Mouse (Mus musculus): ENCODE measurements at regions not wholly inside any gene's neighbourhood (a gene's known extent, or its start where the extent isn't known, plus 50 kb on each side); places are given as distances from the start of the nearest gene placed in this dataset.

GRCm38 (mm10) chr3:38697349-38697748 lies 189.4 kb upstream of the Fat4 start:
- DNase-seq (ENCODE audit: low spot score): no peak

GRCm38 (mm10) chr3:38695836-38696235 lies 190.9 kb upstream of the Fat4 start:
- no peak for DNase-seq (ENCODE audit: low spot score)

- no peak for DNase-seq (ENCODE audit: low spot score)
Measured at GRCm38 (mm10) chr3:38692768-38693167, 194.0 kb upstream of the Fat4 start.

DNA sequence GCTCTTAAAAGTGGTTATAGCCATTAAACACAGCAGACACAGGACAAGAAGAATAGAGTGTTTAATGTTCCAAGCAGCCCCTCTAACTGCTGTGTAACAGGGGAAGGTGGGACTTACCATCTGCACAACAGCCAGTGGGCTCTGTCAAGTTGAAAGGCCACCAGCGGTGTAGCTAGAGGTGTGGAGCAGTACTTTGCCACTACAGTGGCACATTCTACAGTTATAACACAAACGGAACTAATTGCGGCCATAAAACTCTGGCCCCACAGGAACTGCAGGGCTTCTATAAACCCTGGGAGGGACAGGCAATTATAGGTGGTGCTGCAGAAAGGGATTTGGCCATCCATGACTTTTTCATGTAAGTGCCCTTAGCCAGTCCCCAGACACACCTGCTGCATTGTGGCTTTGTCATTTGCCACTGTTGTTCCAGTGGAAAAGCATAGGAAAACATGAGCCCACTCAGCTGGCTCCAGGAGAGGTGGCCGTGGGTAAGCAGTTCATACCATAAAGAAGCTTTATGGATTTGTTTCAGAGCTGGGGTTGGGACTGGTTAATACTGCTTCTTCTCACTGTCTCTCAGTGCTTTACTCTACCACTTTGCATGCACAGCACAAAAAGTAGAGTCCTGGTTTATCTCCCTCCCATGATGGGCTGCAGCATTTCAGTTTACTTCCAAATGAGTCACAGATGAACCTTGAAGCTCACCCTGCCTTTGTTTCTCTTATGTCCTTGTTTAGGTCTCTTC lies 199.8 kb upstream of the Ankrd50 start:
- DNase-seq (ENCODE audit: low spot score): no peak

DNA sequence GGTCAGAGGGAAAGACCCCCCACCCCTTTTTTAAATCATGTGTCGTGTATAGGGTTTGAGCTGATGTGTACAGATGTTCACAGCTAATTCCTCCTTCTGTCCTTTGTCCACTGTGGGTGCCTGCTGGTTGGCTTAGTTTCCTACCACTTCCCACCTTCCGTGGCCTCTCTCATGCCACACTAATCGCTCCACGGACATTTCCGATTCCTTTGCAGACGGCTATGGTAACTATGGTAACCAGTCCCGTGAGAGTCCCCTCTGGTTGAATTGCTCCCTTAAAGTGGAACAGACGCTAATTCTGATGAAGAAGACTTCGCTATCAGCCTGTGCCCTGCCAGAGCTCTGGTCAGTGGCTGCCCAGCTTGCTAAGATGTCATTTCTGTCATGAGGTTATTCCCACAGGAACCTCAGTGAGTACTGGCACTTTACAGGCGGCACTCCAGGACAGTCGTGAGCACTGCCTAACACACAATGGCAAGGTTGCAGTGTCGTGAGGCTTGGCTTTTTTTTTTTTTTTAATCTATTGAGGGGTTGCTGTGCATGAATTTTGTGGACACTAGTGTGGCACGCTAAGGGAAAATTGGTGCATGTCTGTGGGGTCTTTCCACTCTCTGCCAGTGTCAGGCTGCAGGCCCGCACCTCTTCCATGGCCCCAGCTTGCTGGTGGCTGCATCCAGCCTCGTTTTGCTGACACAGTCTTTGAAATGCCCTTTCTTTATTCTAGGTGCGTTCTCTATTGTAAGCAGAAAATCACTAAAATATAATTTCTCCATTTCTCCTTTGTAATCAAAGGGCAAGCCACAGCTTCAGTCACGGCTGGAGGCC lies 179.2 kb upstream of the Ankrd50 start:
- DNase-seq (ENCODE audit: low spot score): no peak

DNA sequence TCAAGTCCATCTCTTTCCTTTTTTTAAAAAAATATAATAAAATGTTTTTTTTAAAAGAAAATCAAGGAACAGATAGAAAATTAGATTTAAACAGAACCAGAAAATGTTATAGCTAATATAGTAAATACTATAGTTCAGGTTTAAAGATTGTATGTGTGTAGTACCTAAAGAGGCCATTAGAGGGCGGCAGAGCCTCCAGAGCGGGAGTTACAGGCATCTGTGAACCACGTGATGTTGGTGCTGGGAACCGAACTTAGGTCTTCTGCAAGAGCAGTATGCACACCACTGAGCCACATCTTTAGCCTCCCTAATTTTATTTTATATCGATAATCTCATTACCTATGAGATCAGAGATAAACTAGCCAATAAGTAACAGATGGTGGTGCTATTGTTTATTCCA lies 178.4 kb upstream of the Ankrd50 start:
- DNase-seq (ENCODE audit: low spot score): no peak

DNA sequence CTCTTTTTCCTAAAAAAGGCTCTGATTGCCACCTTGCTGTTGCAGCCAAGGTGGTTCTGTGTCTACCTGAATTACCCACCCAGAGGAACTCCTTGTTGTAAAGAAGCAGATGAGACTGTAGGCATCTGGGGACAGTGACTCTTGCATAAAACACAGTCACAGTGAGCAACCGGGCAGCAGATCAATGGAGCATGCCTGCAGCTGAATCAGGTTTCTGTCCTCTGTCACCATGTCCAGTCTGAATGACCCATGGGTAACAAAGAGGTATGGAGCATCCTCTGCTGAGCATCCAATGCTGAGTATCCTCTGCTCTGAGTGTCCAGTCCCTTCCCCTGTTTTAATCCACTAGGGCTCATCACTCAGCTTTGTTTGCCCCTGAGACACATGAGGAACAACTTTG lies 172.1 kb upstream of the Ankrd50 start:
- no peak for DNase-seq (ENCODE audit: low spot score)

DNA sequence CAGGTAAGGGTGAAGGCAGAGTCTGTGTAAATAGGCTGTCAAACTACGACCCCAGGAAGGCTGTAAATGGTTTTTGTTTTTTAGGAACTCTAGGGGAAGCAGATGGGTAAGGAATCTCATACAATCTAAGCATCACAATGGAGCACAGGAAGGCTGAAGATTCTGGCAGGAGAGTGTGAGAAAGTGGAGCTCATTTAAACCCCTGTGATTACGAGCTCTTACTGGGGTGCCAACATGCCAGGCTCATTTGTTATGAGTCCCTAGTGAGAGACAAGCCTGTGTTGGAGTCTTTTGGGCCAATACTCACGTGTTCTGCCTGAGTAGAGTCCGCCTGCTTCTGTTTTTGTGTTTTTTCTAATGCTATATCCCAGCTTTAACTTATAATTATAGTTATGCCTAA lies 169.3 kb upstream of the Ankrd50 start:
- DNase-seq (ENCODE audit: low spot score): no peak

DNA sequence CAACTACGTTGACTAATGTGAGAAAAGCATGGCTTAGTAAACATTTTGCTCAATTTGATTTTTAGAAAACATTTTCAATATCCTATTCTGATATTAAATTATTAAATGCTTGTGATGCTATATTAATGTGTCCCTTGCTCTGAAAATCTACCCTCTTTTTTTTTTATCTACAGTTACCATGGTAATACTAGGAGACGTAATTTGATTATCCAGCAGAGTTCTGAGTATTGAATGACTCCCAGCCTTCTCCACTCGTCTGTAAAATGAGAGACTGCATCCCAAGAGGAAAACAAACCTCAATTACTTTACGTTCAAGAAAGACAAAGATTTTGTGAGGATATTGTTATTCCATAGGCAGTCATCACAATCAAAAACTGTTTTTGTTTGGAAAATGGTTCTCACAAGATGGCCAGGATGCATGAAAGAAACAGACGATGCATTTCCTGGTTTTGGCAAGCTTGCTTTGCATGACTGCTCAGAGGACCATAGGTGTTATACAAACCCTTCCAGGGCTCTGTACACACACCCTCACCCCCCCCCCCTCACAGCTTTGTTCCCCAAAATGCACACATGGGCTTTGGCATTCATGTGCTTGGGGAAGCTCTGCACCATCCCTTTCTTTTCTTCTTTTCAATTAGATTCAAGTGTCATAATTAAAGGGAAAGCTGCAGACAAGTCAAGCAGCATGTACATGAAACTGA lies 168.5 kb upstream of the Ankrd50 start:
- DNase-seq (ENCODE audit: low spot score): no peak

- DNase-seq (ENCODE audit: low spot score): no peak
Measured at GRCm38 (mm10) chr3:38650176-38650575, 165.5 kb upstream of the Ankrd50 start.

- DNase-seq (ENCODE audit: low spot score): no peak
Measured at GRCm38 (mm10) chr3:38648633-38649032, 164.0 kb upstream of the Ankrd50 start.

- DNase-seq (ENCODE audit: low spot score): peak; percentile 5
Measured at GRCm38 (mm10) chr3:38647737-38648330, 163.2 kb upstream of the Ankrd50 start.

- no peak for DNase-seq (ENCODE audit: low spot score)
Measured at GRCm38 (mm10) chr3:38641733-38642132, 157.1 kb upstream of the Ankrd50 start.

GRCm38 (mm10) chr3:38636806-38637205 lies 152.2 kb upstream of the Ankrd50 start:
- DNase-seq (ENCODE audit: low spot score): no peak

- DNase-seq (ENCODE audit: low spot score): no peak
Measured at GRCm38 (mm10) chr3:38633347-38633746, 148.7 kb upstream of the Ankrd50 start.

DNA sequence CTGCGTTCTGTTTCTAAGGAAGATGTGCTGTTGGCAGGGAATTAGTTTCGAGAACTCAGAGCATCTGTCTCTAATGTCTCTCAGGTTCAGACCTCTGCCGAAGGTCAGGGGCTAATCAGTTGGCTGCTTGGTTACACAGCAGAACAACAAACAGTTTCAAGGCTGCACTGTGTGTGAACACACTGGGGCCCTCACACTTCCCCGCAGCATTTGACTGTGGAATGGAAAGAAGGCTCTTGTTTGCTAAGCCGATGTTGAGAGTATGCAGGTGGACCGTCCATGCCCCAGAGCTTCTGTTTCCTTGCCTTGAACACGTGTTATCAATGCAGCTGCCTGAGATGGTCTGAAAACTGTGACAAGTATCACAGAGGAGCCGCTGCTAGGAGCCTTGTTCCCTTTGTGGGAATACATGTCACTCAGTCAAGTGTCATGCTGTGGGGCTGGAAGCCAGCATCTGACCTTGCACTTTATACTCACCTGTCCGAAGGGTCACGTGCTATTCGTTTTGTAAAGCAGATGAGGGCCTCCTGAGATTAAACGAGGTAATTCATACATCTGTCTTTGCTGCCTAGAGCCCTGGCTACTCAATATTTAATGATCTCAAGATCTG lies 141.0 kb upstream of the Ankrd50 start:
- no peak for DNase-seq (ENCODE audit: low spot score)

DNA sequence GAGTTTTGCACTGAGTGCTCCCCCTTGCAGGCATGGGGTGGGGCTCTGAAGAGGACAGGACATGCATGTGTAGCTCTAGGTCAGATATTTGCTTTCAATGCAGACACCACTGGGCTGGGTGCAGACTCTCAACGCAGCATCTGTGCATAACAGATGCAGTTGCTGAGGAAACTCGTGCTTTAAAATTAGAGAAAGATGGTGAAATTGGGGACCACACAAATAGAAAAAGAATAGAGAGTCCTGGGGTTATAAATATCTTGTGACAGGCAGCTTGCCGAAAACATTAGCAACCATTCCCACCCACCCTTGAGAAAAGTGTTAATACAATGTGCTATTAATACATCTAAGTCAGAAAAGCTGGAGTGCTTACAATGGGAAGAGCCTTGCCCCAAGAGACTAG lies 133.3 kb upstream of the Ankrd50 start:
- DNase-seq (ENCODE audit: low spot score): no peak

GRCm38 (mm10) chr3:38617217-38617616 lies 132.6 kb upstream of the Ankrd50 start:
- no peak for DNase-seq (ENCODE audit: low spot score)

GRCm38 (mm10) chr3:38613706-38614105 lies 129.1 kb upstream of the Ankrd50 start:
- no peak for DNase-seq (ENCODE audit: low spot score)

DNA sequence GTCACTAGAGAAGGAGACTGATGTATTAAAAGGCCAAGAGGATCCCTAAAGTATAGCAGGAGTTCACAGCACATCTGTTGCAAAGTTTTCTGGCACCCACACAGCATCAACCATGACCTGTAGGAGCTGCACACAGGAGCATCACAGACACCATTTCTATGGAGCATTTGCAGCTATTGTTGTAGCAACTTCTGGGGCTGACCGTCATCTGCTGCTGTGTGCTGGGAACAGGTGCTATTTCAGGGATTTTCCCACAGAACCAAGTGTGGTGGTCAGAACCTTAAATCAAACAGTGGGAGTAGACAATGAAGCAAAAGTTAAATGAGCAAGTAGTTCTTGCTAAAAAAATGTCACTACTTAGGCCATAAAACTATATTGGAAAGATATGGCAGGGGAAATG lies 106.9 kb upstream of the Ankrd50 start:
- DNase-seq (ENCODE audit: low spot score): no peak

GRCm38 (mm10) chr3:38588966-38589365 lies 104.3 kb upstream of the Ankrd50 start:
- DNase-seq (ENCODE audit: low spot score): no peak

DNA sequence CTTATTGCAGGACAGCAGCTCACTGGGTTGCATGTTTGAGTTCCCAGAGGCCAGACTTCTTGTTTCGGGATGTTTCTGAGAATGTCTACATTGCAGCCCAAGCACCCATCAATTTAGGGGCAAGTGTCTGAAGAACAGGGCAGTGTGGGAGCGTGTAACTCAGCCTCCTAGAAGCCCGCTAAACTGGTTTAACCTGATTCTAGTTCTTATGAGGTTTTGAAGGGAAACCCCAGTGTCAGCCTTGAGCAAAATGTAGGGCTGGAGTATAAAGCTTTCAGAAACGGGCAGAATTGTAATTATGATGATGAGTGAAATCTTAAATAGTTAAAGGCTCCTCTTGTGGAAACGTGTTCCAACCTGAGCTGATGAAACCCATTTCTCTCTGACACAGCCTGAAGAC lies 100.9 kb upstream of the Ankrd50 start:
- no peak for DNase-seq (ENCODE audit: low spot score)
